Mouse (Mus musculus): ENCODE data around the gene Srsf4. TPM values are rescaled to one million over a fixed set of nuclear protein-coding genes. Genes with fewer than 3 reads are reported as not detected.

The Srsf4 gene
- polyA plus RNA-seq, 1 experiment from 2014 or later, result 158 TPM

- Histone ChIP-seq H3K4me2 (no peak overlapping the region), H3K27ac (no peak overlapping the region), H3K9ac (replicated peaks) (no peak overlapping the region), H3K27me3 (peaks cover 51% of the 10 kb centered on the region), H3K36me3 (peaks cover 67% of the 10 kb centered on the region), H3K4me3 (replicated peaks) (no peak overlapping the region), H3K4me1 (replicated peaks) (peaks cover 53% of the 10 kb centered on the region), H3K9me3 (no peaks in the 10 kb centered on the region)
- 74% methylated on average over 6 of the region's 6 CpGs for WGBS
- no peak for ATAC-seq (ENCODE audit: insufficient number of reproducible peaks, insufficient read depth, low FRiP score, low TSS enrichment, low read depth)
These were observed 50.8 kb downstream of the Srsf4 start for GRCm38 (mm10) chr4:131924096-131924810.

DNA sequence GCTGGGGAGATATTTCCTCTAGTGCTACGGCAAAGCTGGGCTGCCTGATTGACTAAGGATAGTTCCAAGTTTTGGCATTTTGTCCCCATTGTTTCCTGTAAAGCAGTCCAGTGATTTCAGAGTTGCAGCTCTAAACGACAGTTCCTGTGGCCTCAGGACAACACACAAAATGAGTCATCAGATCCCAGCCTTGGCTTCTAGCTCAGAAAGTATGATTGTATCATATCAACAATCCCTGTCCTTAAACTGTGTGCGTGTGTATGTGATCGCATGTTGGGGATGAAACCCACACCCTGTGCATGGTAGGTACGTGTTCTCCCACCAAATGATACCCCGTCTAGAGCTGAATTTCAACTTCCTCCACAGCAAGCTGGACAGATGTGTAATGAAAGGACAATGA is 55.7 kb downstream of the Srsf4 start:
- H3K9me3 ChIP-seq, result no peaks in the 10 kb centered on the region
- H3K4me3 ChIP-seq (replicated peaks), result no peak overlapping the region
- no peak overlapping the region for H3K27ac ChIP-seq
- ATAC-seq (ENCODE audit: insufficient number of reproducible peaks, insufficient read depth, low FRiP score, low TSS enrichment, low read depth), result no peak
- 90% methylated on average over 6 of the region's 6 CpGs for WGBS
- no peak overlapping the region for H3K4me2 ChIP-seq
- peaks cover 12% of the 10 kb centered on the region; the same call in 1 of the 2 replicates for H3K4me1 ChIP-seq (replicated peaks)
- no peak overlapping the region for H3K9ac ChIP-seq (replicated peaks)
- H3K27me3 ChIP-seq, result peaks cover 6% of the 10 kb centered on the region; the same call in 1 of the 2 replicates
- peaks cover 99% of the 10 kb centered on the region for H3K36me3 ChIP-seq

- Histone ChIP-seq H3K27me3 (no peaks in the 10 kb centered on the region), H3K4me2 (no peak overlapping the region), H3K4me3 (replicated peaks) (no peak overlapping the region), H3K36me3 (peaks cover 75% of the 10 kb centered on the region), H3K9me3 (no peaks in the 10 kb centered on the region), H3K4me1 (replicated peaks) (peaks cover 10% of the 10 kb centered on the region), H3K9ac (replicated peaks) (no peak overlapping the region), H3K27ac (no peak overlapping the region)
- no peak for ATAC-seq (ENCODE audit: insufficient number of reproducible peaks, insufficient read depth, low FRiP score, low TSS enrichment, low read depth)
- 87% methylated on average over 2 of the region's 2 CpGs for WGBS
These were observed 66.0 kb downstream of the Srsf4 start for GRCm38 (mm10) chr4:131939459-131939858.

DNA sequence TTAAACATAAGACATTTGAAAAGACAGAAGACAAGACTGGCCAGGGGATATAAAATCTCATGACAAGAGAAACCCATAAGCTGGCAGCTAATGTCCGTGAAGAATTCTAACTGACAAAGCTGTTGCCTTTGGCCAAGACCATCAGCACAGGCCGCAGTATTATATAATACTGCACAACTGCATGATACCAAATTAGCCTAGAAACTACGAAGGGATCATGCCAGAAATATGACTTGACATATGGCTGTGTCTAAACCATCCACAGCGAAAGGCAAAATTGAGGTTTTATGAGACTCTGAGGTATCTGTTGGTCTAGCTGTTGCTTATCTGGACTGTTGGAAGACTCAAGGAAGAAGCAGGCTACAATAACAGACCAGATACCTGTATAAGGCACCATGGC is 67.4 kb downstream of the Srsf4 start:
- Histone ChIP-seq H3K36me3 (peaks cover 66% of the 10 kb centered on the region), H3K4me1 (replicated peaks) (peaks cover 10% of the 10 kb centered on the region), H3K4me2 (no peak overlapping the region), H3K27ac (no peak overlapping the region), H3K9me3 (no peaks in the 10 kb centered on the region), H3K27me3 (no peaks in the 10 kb centered on the region), H3K4me3 (replicated peaks) (no peak overlapping the region), H3K9ac (replicated peaks) (no peak overlapping the region)
- WGBS, result 95% methylated on average over 4 of the region's 4 CpGs
- ATAC-seq (ENCODE audit: insufficient number of reproducible peaks, insufficient read depth, low FRiP score, low TSS enrichment, low read depth), result no peak

DNA sequence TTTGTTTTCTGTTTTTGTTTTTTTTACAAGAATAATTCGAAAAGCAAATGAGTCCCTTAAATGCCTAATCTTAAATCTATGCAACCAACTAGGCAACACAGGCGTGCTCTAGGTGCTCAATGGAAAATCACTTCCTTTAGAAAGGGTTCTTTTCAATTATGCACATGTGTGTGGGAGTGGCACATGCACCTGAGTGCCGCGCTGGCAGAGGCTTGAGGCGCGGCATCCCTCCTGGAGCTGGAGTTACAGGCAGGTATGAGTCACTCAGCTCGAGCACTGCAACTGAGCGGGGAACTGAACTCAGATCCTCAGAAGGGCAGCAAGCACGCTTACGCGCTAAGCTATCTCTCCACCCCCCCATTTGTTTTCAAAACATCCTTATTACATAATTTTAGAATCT is 74.4 kb downstream of the Srsf4 start:
- no peaks in the 10 kb centered on the region for H3K4me1 ChIP-seq (replicated peaks)
- H3K9ac ChIP-seq (replicated peaks), result no peak overlapping the region
- WGBS, result 89% methylated on average over 11 of the region's 11 CpGs

DNA sequence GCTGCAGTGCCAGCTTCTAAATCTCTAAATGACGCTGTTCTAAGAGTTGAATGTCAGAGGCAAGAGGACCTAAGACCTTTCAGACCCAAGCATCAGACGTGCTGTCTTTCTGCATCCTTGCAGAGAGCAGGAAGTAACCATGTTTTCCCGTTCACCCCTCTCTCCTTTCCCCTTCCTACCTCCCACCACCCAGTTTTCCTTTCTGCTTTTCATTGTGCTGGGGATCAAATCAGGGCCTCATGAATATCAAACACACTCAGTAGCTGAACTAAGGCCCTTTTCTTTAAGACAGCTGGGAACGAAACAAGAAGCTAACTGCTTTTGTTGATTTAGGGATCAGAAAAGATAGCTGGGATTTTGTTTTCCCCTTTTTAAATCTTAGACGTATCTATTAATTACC is 76.5 kb downstream of the Srsf4 start:
- Histone ChIP-seq H3K9me3 (no peaks in the 10 kb centered on the region), H3K27me3 (no peaks in the 10 kb centered on the region), H3K9ac (replicated peaks) (no peak overlapping the region), H3K4me2 (no peak overlapping the region), H3K4me1 (replicated peaks) (no peaks in the 10 kb centered on the region), H3K4me3 (replicated peaks) (no peak overlapping the region), H3K27ac (no peak overlapping the region), H3K36me3 (peaks cover 51% of the 10 kb centered on the region)
- 56% methylated on average over 5 of the region's 5 CpGs for WGBS
- ATAC-seq (ENCODE audit: insufficient number of reproducible peaks, insufficient read depth, low FRiP score, low TSS enrichment, low read depth), result no peak

More for the DNA sequence above, 74.4 kb downstream of the Srsf4 start:
- peaks cover 47% of the 10 kb centered on the region for H3K36me3 ChIP-seq
- ATAC-seq (ENCODE audit: insufficient number of reproducible peaks, insufficient read depth, low FRiP score, low TSS enrichment, low read depth), result no peak
- no peak overlapping the region for H3K27ac ChIP-seq
- H3K9me3 ChIP-seq, result no peaks in the 10 kb centered on the region
- no peak overlapping the region for H3K4me2 ChIP-seq
- H3K27me3 ChIP-seq, result no peaks in the 10 kb centered on the region
- H3K4me3 ChIP-seq (replicated peaks), result no peak overlapping the region

GRCm38 (mm10) chr4:131950657-131951056 is 77.2 kb downstream of the Srsf4 start:
- Histone ChIP-seq H3K4me3 (replicated peaks) (no peak overlapping the region), H3K9me3 (no peaks in the 10 kb centered on the region), H3K4me1 (replicated peaks) (no peaks in the 10 kb centered on the region), H3K27ac (no peak overlapping the region), H3K4me2 (no peak overlapping the region), H3K36me3 (peaks cover 57% of the 10 kb centered on the region), H3K27me3 (no peaks in the 10 kb centered on the region), H3K9ac (replicated peaks) (no peak overlapping the region)
- ATAC-seq (ENCODE audit: insufficient number of reproducible peaks, insufficient read depth, low FRiP score, low TSS enrichment, low read depth), result no peak
- 86% methylated on average over 8 of the region's 8 CpGs for WGBS

Other genes with a start within 250 kb of the Srsf4 start
- 18.0 and 19.8 TPM in 2 replicates for gene Ptpru, start 35.3 kb upstream of the Srsf4 start, polyA plus RNA-seq (2016; fragmentation: Nextera tagmentation; extraction: Ambion mirVana)
- gene Mecr, start 30.1 kb upstream of the Srsf4 start, polyA plus RNA-seq (2016; fragmentation: Nextera tagmentation; extraction: Ambion mirVana), result 45.1 and 46.9 TPM in 2 replicates
- 2.2 and 2.5 TPM in 2 replicates for gene Tmem200b, start 48.2 kb downstream of the Srsf4 start, polyA plus RNA-seq (2016; fragmentation: Nextera tagmentation; extraction: Ambion mirVana)
- gene Gm10300, start 201.1 kb downstream of the Srsf4 start, polyA plus RNA-seq (2016; fragmentation: Nextera tagmentation; extraction: Ambion mirVana), result 0.23 TPM in 1 of 2 replicates, not detected in the other
- 118 and 132 TPM in 2 replicates for gene Epb41, start 201.7 kb downstream of the Srsf4 start, polyA plus RNA-seq (2016; fragmentation: Nextera tagmentation; extraction: Ambion mirVana)